Mouse (Mus musculus) brain, embryonic 14.5 days (tissue): Measurements from ENCODE around the gene Sepsecs. TPM values are rescaled to one million over a fixed set of nuclear protein-coding genes. Genes with fewer than 3 reads are reported as not detected.

Experiments used
- DNase-seq: peaks from one replicate; pipeline ENCODE4 v3.0.0-alpha.2; 2011; ENCODE audit warnings: low read depth
- CTCF ChIP-seq: fragments of 200-500 bp; IDR thresholded peaks from 2 replicates; pipeline ENCODE4 v1.5.1; 2012; ENCODE audit warnings: inconsistent platforms, mild to moderate bottlenecking, moderate library complexity, borderline replicate concordance; ENCODE audit not compliant: insufficient read depth, insufficient read length; ENCODE audit errors: extremely low read depth
- POLR2A ChIP-seq: fragments of 200-500 bp; IDR thresholded peaks from 2 replicates; pipeline ENCODE4 v1.6.1; 2012; ENCODE audit warnings: mild to moderate bottlenecking, inconsistent platforms, borderline replicate concordance; ENCODE audit not compliant: poor library complexity, insufficient read depth, insufficient read length, severe bottlenecking; ENCODE audit errors: extremely low read depth
- polyA plus RNA-seq: library from polyadenylated mRNA; depleted of rRNA; stranded (reverse); fragments of >200 nt; gene quantifications from 2 replicates; pipeline ENCODE4 v1.2.3, GENCODE M21; 2012

The Sepsecs gene
- polyA plus RNA-seq, 1 experiment = 11.1 TPM

DNA sequence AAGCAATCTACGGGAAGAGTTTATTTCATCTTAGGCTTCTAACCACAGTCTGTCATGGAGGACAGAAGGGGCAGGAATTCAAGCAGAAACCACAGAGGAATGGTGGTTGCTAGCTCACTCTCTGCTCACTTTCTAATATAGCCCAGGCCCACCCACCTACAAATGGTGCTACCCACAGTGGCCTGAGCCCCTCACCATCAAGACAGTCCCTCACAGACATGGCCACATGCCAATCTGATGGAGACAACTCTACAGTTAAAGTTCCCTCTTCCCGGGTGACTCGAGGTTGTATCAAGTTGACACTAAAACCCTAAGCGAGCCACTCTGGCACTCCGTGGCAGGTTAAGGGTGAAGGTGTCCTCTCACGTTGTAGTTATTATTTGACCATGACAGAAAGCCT is 32.6 kb downstream of the Sepsecs start:
- TF ChIP-seq CTCF = no peak
- TF ChIP-seq POLR2A = no peak
- DNase-seq = no peak

DNA sequence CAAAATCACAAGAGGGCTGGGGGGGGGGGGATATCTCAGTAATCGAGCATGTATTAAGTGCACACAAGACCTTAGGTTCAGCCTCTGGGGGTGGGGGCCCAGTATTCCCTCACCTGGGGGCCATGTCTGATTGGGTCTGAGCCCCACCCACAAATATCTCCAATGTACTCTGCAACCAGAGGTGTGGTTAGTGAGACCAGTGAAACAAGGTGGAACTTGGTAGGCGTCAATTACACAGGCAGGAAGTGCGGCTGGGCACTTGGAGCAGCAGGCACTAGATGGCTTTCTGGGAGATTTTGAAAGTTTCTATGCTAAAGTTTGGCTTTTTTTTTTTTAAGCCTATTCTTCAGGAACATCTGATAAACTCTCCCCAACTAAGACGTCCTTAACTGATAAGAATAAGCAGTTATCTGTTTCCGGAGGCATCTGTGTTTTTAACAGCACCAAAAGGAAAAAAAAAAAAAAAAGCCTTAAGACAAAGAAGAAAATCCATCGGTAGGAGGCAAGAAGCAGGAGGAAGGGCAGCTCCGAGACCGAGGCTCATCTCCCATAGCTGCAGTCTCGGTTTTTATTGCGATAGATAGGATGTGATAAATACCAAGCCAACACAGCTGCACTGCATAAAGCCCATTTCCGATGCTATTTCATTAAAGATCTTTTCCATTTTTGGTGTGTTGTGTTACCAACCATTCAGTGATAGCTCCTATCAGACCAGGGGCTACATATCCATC is 33.3 kb downstream of the Sepsecs start:
- no peak for DNase-seq
- TF ChIP-seq POLR2A (no peak), CTCF (no peak)

DNA sequence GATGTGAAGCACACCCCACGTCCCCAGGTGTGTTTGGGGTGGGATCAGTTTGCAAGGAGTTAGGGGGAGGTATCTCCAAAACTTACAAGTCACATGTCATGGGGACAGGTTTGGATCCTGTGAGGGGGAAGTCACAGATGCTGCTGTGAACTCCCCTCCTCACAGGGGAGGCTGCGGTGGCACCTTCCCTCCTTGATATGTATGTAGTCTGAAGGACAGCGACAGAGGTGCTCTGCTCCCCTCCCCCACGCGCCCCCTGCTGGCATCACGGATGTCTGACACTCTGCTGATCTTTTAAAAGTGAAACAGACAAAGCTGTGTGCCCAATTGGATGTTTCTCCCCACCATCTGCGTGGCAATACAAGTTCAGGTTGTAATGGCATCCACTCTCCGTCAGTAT is 35.5 kb downstream of the Sepsecs start:
- TF ChIP-seq POLR2A = no peak
- peak; percentile 84 for TF ChIP-seq CTCF
- DNase-seq = peak; percentile 70

DNA sequence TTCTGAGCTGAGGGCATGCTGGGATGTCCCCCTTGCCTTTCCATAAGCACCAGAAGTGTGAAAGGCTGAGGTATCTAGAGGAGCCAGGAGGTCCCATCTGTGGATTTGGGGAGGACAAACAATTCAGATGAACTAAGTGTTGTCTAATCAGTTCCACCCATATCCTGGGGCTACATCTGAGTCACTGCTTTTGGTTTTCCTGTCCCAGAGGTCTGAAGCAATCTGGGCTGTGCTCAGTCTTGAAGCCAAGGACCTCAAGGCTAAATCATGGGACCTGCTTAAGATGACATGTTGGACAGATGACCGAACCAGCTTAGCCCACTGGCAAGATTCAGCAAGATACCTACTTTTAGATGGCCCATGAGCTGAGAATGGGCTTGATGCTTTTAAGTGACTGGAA is 39.0 kb downstream of the Sepsecs start:
- DNase-seq = no peak
- TF ChIP-seq CTCF = no peak
- TF ChIP-seq POLR2A = no peak

DNA sequence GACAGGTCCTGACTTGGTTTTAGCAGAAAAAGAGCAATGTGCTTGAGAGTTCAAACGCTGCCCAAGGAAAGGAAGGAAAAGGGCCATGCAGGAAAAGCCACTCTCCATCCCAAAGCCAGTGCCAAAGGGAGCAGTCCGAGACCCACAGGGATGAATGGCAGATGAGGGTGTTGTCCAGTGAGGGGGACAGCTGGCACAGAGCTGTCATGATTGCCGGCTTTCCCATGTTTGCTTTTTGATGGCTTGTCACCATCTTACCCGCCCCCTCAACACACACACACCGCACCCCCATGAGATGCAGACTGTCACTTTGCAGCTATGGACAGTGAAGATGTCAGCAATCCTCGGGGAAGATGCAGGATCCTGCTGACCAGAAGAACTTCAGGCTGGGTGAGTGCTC is 40.3 kb downstream of the Sepsecs start:
- no peak for DNase-seq
- TF ChIP-seq POLR2A = no peak
- TF ChIP-seq CTCF = no peak

DNA sequence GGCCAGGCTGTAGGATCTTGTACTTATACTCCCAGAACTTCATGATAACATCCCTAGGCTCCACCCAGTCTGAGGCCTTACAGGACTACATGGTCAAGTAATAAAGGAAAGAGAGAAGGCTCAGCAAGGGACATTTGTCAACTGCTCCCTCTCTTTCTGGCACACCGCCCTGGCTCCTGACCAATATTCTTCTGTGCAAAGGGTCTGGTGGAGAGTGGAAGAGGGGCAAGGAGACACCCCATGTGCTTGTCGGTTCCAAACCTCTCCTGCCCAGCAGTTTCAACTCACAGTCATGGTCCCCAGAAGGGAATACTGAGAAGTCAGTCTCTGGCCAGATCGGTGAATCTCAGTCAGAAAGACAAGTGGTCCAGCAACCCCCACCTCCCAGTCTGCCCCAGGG is 40.7 kb downstream of the Sepsecs start:
- DNase-seq = no peak
- TF ChIP-seq POLR2A = no peak
- no peak for TF ChIP-seq CTCF

DNA sequence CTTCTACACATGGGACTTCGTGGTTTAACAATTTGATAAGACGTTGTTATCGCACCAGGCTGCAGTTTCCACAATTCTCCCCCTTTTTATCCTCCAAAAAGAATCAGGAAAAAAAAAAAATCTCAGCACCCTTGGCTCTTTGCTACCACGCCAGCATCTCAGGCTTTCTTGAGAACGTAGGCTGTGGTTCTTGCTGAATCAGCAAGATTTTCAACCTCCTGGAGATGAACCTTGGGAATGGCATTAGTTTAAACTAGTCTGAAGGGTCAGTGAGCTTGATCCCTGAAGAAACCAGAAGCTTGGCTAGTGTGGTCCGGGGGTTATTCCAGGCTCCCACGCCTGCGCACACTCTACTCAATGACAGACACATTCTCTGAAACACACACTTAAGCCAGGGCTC is 41.8 kb downstream of the Sepsecs start:
- TF ChIP-seq POLR2A = no peak
- no peak for TF ChIP-seq CTCF
- no peak for DNase-seq

DNA sequence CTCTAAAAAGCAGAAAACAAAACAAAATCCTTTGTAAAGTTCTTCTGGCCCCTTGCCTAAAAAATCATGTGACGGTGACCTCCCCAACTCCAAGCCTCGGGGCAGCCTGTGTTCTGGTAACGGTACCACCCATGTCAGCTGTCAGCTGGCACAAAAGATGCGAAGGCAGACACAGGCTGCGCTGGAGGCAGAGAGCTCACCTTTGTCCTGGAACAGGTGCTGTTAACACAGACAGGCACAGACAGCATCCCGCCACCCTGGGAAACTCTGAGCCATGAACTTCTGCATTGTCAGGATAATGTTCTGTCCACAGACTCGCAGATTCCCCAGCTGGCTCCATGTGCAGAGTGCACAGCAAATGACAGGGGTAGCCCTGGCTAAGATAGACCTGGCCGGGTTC is 43.4 kb downstream of the Sepsecs start:
- peak; percentile 16 for DNase-seq
- no peak for TF ChIP-seq CTCF
- TF ChIP-seq POLR2A = no peak

DNA sequence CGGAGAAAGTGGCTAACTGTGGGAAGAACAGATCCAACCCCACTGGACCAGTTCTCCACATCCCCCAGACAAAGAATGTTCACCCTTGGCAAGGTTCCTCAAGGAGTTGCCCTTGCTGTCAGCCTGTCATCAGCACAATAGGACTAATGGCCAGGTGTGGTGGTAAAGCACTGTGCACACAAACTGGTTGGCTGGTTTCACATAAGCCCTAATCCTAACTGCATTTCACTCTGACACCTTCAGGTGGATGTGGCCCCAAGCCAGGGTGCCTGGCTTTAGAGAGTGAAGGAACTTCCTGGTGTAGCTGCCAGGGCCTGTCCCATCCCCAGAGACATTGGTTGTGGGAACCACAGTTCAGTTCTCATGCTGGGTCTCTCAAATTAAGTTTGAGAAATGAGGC is 44.6 kb downstream of the Sepsecs start:
- TF ChIP-seq POLR2A (no peak), CTCF (no peak)
- no peak for DNase-seq

DNA sequence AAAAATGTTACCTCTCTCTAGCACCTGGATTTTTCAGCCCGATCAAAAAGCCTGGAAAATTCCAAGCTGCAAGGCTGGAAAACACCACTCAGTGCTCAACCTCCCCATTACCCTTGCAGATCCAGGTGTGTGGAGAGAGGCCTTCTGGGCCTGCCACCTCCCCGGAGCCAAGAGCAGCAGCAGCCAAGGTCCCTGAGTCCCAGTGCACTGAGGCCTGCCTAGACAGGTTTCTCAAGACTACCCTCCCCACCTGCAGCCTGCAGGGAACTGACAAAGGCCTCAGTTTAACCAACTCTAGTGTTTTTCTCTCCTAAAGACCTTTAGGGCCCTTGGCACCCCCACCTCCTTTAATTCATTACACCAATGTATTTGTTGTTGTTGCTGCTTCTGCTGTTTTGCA is 46.4 kb downstream of the Sepsecs start:
- TF ChIP-seq POLR2A = no peak
- TF ChIP-seq CTCF = no peak
- DNase-seq = no peak

DNA sequence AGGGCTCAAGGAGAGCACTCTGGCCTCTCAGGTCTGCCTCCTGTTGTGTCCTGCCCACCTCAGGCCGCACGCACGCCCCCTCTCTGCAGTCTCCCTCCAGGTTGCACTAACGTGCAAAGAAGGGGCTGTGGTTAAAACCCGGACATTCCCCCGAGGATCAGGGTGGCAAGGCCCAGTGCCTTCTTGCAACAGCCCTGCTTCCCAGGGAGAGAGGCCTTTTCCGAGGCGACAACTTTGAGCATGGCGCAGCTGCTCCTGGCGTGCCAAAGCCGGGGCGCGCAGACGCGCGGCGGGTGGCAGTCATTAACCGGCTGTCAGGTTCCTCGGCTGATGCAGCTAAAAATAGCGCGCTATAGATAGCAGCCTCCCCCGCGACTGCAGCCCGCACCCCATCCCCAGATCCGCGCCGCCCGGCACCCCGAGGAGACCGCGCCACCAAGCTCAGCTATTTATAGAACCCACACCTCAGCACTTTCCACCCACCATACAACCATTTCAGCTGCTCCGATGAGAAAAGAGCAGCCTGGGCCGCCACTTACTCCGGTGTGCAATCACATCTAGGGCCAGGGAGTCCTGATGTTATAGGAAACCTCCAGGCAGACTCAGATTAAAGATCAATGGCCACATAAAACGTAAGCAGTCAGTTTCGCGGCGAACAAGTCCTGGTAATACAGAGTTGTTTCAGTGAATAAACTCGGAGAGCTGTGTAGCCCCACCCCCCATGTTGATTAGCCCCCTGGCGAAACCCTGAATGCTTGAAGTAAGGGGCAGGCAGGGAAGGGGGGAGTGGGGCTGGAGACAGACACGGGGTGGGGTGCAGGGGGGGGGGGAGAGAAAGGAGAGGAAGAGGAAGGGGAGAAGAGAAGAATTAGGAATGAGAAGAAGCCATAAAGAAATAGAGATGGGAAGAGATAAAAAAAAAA is 50.9 kb downstream of the Sepsecs start:
- TF ChIP-seq POLR2A = no peak
- TF ChIP-seq CTCF = no peak
- DNase-seq = peak; percentile 93

DNA sequence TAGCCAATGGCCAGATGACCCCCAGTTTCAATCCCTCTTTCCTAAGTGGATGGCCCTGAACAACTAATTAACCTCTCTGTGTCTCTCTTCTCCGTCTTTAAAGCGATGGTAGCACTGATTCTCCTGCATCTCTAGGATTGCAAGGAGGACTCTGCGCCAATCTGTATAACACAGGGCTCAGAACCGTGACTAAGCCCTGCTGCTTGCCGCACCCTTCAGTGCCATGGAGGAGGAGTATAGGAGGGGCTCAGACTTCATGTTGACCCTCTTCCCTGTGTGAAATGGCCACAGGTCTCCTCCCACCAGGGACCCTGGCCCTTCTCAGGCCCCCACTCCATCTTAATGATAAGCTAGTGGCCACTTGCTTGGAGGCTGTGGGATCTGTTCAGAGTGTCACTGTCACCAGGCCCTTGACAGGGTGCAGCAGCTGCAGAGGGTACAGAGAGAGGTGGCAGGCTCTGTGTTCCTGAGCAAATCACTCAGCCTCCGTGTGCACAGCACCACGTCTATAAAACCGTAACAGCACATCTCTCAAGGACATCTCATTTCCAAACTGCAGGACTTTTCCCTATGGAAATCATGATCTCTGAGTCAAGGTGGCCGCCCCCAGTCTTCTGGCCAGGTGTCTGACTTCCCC is 51.7 kb downstream of the Sepsecs start:
- TF ChIP-seq POLR2A = no peak
- TF ChIP-seq CTCF = no peak
- peak; percentile 24 for DNase-seq

DNA sequence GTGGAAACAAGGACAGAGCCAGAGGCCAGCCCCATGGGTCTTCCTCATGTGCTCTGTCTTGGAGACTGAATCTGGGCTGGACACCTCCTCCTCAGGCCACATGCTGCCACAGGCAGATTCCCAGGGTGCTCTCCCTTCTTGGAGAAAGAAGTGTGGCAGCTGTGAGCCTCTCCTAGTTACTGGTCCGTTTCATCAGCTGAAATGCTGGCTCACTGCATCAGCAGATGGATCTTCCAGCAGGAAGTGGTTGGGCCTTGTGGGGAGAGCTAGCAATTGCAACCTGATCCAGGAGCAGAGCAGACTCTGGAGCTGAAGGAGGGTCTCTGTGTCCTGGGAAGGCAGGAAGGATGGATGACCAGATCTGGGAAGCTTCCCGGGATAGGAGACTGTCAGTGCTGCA is 53.0 kb downstream of the Sepsecs start:
- DNase-seq = peak; percentile 66
- TF ChIP-seq POLR2A (no peak), CTCF (peak; percentile 27; the same call in 1 of the 2 replicates)
